Mouse (Mus musculus): ENCODE data around the gene Rnase12.

DNA sequence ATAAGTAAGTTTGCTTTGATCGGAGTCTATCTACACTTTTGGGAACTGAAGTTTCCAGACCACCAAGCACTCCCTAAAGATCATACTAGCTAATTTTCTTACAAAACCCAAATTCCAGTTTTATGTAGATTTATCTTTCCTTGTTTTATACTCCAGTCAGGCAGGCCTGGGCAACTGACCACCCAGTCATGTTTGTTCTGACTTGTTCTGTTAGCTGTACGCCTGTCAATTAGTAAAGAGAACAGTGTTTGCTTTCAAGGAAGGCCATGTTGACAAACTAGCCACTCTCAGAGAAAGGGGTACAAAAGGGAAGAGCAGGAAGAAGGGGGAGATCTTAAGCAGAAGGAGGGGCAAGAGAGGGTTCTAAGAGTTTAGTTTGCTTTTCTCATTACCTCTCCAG lies 46.9 kb upstream of the Rnase12 start:
- TF ChIP-seq CTCF (IDR thresholded peaks at IDR 0.05) (no peak), EP300 (IDR thresholded peaks at IDR 0.05) (no peak)

Data from lung, postnatal 0 days (tissue).